Mouse (Mus musculus): ENCODE data around the gene Sfxn5.

The Sfxn5 gene

GRCm38 (mm10) chr6:85333000-85333669 lies at the start of gene Sfxn5:
TSS of gene Sfxn5 (minus strand) at chr6:85333422.
- DNase-seq = peak; percentile 97

- no peak for DNase-seq
Observed at GRCm38 (mm10) chr6:85382791-85383190, 49.6 kb upstream of the Sfxn5 start.

GRCm38 (mm10) chr6:85381648-85382020 lies 48.4 kb upstream of the Sfxn5 start:
- DNase-seq = no peak

GRCm38 (mm10) chr6:85380901-85381647 lies 47.9 kb upstream of the Sfxn5 start:
- DNase-seq = no peak

GRCm38 (mm10) chr6:85380201-85380900 lies 47.1 kb upstream of the Sfxn5 start:
- DNase-seq = peak; percentile 80

- no peak for DNase-seq
Observed at GRCm38 (mm10) chr6:85378629-85379028, 45.4 kb upstream of the Sfxn5 start.

- DNase-seq = no peak
Observed at GRCm38 (mm10) chr6:85377876-85378275, 44.7 kb upstream of the Sfxn5 start.

GRCm38 (mm10) chr6:85377066-85377734 lies 44.0 kb upstream of the Sfxn5 start:
- DNase-seq = no peak

- DNase-seq = peak; percentile 97
Observed at GRCm38 (mm10) chr6:85374734-85375114, 41.5 kb upstream of the Sfxn5 start.

GRCm38 (mm10) chr6:85373951-85374733 lies 40.9 kb upstream of the Sfxn5 start, which contains the start of gene Rab11fip5:
TSS of gene Rab11fip5 (minus strand) at chr6:85374634.
- DNase-seq = peak; percentile 61

- no peak for DNase-seq
Observed at GRCm38 (mm10) chr6:85373066-85373860, 40.0 kb upstream of the Sfxn5 start.

- DNase-seq = no peak
Observed at GRCm38 (mm10) chr6:85372496-85372895, 39.3 kb upstream of the Sfxn5 start.

GRCm38 (mm10) chr6:85371859-85372405 lies 38.7 kb upstream of the Sfxn5 start:
- no peak for DNase-seq

GRCm38 (mm10) chr6:85370666-85371430 lies 37.6 kb upstream of the Sfxn5 start:
- no peak for DNase-seq

- DNase-seq = peak; percentile 18
Observed at GRCm38 (mm10) chr6:85370041-85370440, 36.8 kb upstream of the Sfxn5 start.

GRCm38 (mm10) chr6:85369181-85369860 lies 36.1 kb upstream of the Sfxn5 start:
- DNase-seq = peak; percentile 45

- DNase-seq = peak; percentile 30
Observed at GRCm38 (mm10) chr6:85368722-85369121, 35.5 kb upstream of the Sfxn5 start.

GRCm38 (mm10) chr6:85368166-85368565 lies 34.9 kb upstream of the Sfxn5 start:
- DNase-seq = peak; percentile 9

GRCm38 (mm10) chr6:85366387-85366786 lies 33.2 kb upstream of the Sfxn5 start:
- no peak for DNase-seq

GRCm38 (mm10) chr6:85364439-85364838 lies 31.2 kb upstream of the Sfxn5 start:
- DNase-seq = no peak
